Mouse (Mus musculus): ENCODE data around the gene Dennd1b. TPM values are rescaled to one million over a fixed set of nuclear protein-coding genes. Genes with fewer than 3 reads are reported as not detected.
A peak's percentile ranks its signal among the peaks of the same experiment; 100 is the strongest.

Gene Dennd1b
- polyA plus RNA-seq (2015; fragmentation: Nextera tagmentation; extraction: Ambion mirVana): 7.4 and 7.6 TPM in 2 replicates

DNA sequence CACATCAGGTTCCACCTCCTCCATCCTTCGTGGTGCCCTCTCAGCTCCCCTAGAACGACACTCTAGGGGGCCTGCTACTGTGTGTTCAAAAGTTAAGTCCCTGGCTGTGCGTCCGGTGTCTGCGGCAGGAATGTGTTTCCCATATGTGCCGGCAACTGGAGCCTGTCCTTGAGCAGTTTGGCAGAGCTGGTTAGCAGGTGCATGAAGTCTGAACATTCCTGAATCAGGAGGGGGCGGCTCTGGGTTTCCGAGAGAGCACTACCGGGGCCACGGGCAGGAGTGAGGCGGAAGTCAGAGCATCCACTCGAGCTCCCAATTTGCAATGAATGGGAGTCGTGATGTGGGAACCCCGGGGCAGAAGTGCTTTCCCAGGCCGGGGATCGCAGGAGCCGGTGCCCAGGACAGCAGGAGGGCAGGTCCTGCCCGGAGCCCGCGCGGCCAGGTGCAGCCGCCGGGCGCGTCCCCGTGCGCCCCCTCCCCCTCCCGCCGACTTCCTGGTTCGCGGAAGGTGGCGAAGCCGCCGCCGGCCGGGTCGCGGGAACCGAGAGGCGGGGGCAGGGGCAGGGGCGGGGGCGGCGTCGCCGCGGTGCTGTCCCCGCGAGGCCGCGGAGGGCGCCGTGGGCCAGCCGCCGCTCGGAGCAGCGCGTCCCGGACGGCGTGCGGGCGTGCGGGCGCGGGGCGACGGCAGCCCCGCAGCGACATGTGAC is at the start of gene Dennd1b:
Dennd1b (plus strand) TSS at position 275 of the 707 bp plus-strand sequence.
- no peaks in the 10 kb centered on the region for H3K27me3 ChIP-seq
- 0 out of 2 replicates have a peak, but pooled peaks cover 11% of the 10 kb centered on the region for H3K4me1 ChIP-seq
- H3K4me2 ChIP-seq: peak within 1 kb of the TSS; percentile 64
- ATAC-seq (ENCODE audit: insufficient number of reproducible peaks, insufficient read depth, low FRiP score, low TSS enrichment, low read depth): peak; percentile 67
- WGBS: under 1% methylated on average over 39 of the region's 69 CpGs
- peak within 1 kb of the TSS; percentile 84 for H3K27ac ChIP-seq
- no peaks in the 10 kb centered on the region for H3K9me3 ChIP-seq
- peak within 1 kb of the TSS; percentile 91 for H3K9ac ChIP-seq
- peak within 1 kb of the TSS; percentile 82 for H3K4me3 ChIP-seq
- H3K36me3 ChIP-seq: no peaks in the 10 kb centered on the region

DNA sequence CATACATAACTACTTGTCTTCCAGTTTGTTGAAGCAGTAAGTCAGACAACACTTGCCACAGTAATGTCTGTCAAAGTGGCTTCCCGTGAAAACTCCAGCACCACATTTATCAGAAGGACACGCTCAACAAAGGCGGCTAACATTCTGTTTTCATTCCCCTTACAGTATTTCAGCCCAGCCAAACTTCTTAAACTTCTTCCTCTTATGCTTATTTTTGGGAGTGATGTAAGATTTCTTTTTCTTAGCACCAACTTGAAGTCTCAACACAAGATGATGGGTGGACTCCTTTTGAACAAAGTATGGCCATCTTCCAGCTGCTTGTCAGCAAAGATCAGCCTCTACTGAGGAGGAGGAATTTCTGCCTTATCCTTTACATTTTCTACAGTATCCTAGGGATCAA is 47.6 kb upstream of the Dennd1b start:
- no peaks in the 10 kb centered on the region for H3K36me3 ChIP-seq
- H3K9ac ChIP-seq: no peak overlapping the region
- H3K9me3 ChIP-seq: no peaks in the 10 kb centered on the region
- H3K27me3 ChIP-seq: no peaks in the 10 kb centered on the region
- H3K27ac ChIP-seq: no peak overlapping the region
- WGBS: 98% methylated on average over 3 of the region's 3 CpGs
- H3K4me2 ChIP-seq: no peak overlapping the region
- ATAC-seq (ENCODE audit: insufficient number of reproducible peaks, insufficient read depth, low FRiP score, low TSS enrichment, low read depth): no peak
- H3K4me1 ChIP-seq: no peaks in the 10 kb centered on the region
- H3K4me3 ChIP-seq: no peak overlapping the region

DNA sequence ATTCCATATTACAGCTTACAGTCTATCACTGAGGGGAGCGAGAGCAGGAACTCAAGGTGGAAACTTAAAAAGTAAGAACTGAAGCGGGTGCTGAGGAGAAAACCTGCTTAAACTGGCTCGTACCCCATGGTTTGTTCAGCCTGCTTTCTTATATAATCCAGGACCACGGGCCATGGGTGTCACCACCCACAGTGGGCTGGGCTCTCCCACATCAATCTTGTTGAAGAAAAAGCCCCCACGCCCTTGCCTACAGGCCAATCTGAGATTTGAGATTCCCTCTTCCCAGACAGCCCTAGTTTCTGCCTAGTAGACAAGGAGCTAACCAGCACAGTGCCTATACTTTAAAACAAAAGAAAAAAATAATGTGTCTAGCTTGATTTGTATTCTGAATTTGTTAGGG is 43.6 kb upstream of the Dennd1b start:
- no peak overlapping the region for H3K4me3 ChIP-seq
- H3K36me3 ChIP-seq: no peaks in the 10 kb centered on the region
- no peaks in the 10 kb centered on the region for H3K27me3 ChIP-seq
- no peaks in the 10 kb centered on the region for H3K4me1 ChIP-seq
- no peaks in the 10 kb centered on the region for H3K9me3 ChIP-seq
- no peak overlapping the region for H3K27ac ChIP-seq
- WGBS: 80% methylated on average over 5 of the region's 5 CpGs
- H3K4me2 ChIP-seq: no peak overlapping the region
- no peak overlapping the region for H3K9ac ChIP-seq
- ATAC-seq (ENCODE audit: insufficient number of reproducible peaks, insufficient read depth, low FRiP score, low TSS enrichment, low read depth): no peak

DNA sequence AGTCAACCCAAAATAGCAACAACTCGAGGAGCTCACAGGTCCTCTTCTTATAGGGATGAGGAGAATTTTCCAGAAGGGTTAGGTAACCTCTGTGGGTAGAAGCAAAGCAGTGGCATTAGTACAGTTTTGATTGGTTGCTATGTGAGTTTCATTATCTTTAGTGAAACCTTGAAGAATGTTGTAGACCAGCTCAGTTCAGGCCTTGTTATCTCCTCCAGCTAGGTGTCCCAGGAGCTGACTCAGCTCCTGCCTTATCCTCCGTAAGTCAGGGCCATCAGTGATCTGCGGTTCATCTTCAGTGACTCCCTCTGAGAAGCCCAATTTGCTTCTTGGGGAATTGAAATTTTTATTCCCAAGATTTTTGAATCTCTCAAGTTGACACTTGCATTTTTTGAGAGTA is 43.2 kb upstream of the Dennd1b start:
- no peaks in the 10 kb centered on the region for H3K36me3 ChIP-seq
- ATAC-seq (ENCODE audit: insufficient number of reproducible peaks, insufficient read depth, low FRiP score, low TSS enrichment, low read depth): no peak
- no peak overlapping the region for H3K4me3 ChIP-seq
- no peaks in the 10 kb centered on the region for H3K27me3 ChIP-seq
- no peak overlapping the region for H3K9ac ChIP-seq
- H3K27ac ChIP-seq: no peak overlapping the region
- no peak overlapping the region for H3K4me2 ChIP-seq
- WGBS: 82% methylated on average over 3 of the region's 3 CpGs
- no peaks in the 10 kb centered on the region for H3K9me3 ChIP-seq
- no peaks in the 10 kb centered on the region for H3K4me1 ChIP-seq

DNA sequence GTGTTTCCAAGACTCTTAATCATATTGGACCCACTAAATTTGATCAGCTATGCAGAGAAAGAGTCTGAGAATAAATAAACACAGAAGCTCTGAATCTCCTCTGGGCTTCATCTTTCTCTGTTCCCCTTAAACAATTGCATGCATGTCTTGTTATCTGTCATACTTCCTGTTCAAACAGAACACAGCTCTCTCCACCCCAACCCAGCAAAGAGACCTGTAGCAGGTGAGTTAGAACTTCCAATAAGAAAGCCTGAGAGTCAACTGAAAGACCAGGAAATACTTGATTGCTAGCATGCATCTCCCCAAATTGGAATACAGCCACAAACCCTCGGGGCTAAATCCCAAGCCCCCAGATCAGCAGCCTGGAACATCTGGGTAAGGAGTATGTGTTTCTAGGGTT is 42.4 kb upstream of the Dennd1b start:
- Histone ChIP-seq H3K4me2 (no peak overlapping the region), H3K9me3 (no peaks in the 10 kb centered on the region), H3K4me1 (no peaks in the 10 kb centered on the region), H3K36me3 (no peaks in the 10 kb centered on the region), H3K4me3 (no peak overlapping the region), H3K27me3 (no peaks in the 10 kb centered on the region), H3K9ac (no peak overlapping the region), H3K27ac (no peak overlapping the region)
- ATAC-seq (ENCODE audit: insufficient number of reproducible peaks, insufficient read depth, low FRiP score, low TSS enrichment, low read depth): no peak
- WGBS: 68% methylated on average over 1 of the region's 1 CpGs

DNA sequence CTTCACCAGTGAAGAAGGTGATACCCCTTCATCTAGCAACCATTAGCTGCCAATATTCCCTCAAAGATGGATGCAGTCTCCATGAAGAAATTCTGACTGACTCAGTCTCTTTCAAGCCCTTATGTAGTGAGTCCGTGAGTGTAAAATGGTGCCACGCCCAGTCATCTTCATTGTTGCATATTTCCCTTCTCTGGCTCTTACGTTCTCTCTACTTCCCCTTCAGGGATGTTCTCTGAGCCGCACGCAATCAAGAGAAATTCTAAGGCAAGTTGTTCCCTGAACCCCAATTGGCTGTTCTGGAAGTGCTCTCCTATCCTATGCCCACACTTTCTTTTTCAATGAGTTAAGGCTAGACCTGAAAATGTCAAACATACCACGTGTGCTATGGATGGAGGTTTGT is 40.3 kb upstream of the Dennd1b start:
- H3K4me3 ChIP-seq: no peak overlapping the region
- no peak overlapping the region for H3K27ac ChIP-seq
- H3K27me3 ChIP-seq: no peaks in the 10 kb centered on the region
- ATAC-seq (ENCODE audit: insufficient number of reproducible peaks, insufficient read depth, low FRiP score, low TSS enrichment, low read depth): no peak
- 90% methylated on average over 6 of the region's 6 CpGs for WGBS
- no peak overlapping the region for H3K4me2 ChIP-seq
- H3K9ac ChIP-seq: no peak overlapping the region
- no peaks in the 10 kb centered on the region for H3K4me1 ChIP-seq
- no peaks in the 10 kb centered on the region for H3K9me3 ChIP-seq
- H3K36me3 ChIP-seq: no peaks in the 10 kb centered on the region

DNA sequence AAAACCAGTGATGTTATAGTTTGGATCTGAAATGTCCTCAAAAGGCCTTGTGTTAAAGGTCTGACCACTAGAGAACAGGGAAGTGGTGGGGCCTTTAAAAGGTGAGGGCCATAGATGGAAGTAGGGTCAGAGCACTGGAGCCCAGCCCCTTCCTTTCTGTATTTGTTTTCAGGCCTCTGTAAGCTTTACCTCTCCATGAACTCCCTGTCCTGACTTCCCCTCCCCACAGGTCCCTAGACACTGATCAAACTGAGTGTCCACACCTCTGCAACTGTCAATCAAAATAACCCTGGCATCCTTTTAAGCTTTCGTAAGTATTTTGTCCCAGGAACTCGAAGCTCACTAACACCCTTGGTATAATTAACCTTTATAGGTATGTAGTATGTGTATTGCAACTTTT is 39.0 kb upstream of the Dennd1b start:
- H3K4me1 ChIP-seq: no peaks in the 10 kb centered on the region
- H3K9me3 ChIP-seq: no peaks in the 10 kb centered on the region
- H3K4me3 ChIP-seq: no peak overlapping the region
- no peaks in the 10 kb centered on the region for H3K27me3 ChIP-seq
- ATAC-seq (ENCODE audit: insufficient number of reproducible peaks, insufficient read depth, low FRiP score, low TSS enrichment, low read depth): no peak
- no peak overlapping the region for H3K4me2 ChIP-seq
- H3K27ac ChIP-seq: no peak overlapping the region
- no peak overlapping the region for H3K9ac ChIP-seq
- whole genome bisulfite sequencing: 73% methylated on average over 2 of the region's 2 CpGs
- no peaks in the 10 kb centered on the region for H3K36me3 ChIP-seq

DNA sequence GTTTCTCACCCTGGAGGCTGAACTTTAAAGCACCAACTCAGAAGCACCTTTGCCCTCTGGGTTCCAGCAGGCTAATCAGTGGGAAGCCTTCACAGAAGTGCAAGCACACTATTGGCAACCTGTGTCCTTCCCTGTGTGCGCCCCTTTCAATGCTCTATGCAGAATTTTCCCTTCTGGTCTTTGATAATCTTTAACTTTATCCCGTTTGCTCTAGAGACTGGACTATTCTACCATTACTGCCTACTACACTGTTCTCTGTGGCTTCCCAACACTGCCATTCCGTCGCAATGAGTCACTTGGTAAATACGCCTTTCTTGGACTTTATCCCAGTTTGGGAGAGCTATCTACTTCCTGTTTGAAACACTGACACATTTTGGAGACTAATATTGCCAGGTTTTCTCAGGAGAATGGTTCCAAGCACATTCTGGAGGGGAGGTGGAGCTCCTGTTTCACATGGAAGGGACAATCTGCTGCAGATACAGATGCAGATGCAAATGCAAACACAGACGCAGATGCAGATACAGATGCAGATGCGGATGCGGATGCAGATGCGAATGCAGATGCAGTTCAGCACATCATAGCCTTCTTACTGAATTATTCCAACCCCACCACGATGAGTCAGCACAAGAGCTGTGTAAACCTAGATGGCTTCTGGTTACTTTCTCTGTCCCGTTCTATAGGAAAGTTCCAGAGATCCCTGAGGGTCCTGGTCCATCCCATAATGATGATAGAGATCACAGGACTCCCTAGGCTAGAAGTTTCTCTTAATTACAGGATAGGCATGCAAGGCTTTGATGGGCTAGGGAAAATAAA is 34.4 kb upstream of the Dennd1b start:
- Histone ChIP-seq H3K4me2 (no peak overlapping the region), H3K9ac (no peak overlapping the region), H3K4me1 (no peaks in the 10 kb centered on the region), H3K9me3 (no peaks in the 10 kb centered on the region), H3K36me3 (no peaks in the 10 kb centered on the region), H3K4me3 (no peak overlapping the region), H3K27ac (no peak overlapping the region), H3K27me3 (no peaks in the 10 kb centered on the region)
- no peak for ATAC-seq (ENCODE audit: insufficient number of reproducible peaks, insufficient read depth, low FRiP score, low TSS enrichment, low read depth)
- 71% methylated on average over 11 of the region's 11 CpGs for WGBS

DNA sequence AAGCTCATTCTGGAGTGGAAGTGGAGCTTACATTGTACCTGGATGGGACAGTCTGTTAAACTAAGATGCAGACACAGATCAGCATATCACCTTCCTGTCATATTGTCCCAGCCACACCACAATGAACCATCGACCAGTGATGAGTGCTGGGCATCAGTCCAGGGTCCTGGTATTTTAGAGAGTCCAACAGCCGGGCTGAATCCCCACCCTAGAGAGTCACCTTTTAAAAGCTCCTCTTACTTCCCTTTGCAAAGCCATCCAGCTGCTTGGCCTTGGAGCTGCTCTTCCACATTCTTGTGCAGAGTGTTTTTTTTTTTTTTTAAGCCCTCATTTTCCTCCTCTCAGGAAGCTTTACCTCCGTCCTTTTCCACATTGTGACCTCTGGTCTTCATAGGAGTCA is 33.2 kb upstream of the Dennd1b start:
- no peak overlapping the region for H3K9ac ChIP-seq
- H3K4me1 ChIP-seq: no peaks in the 10 kb centered on the region
- H3K27me3 ChIP-seq: no peaks in the 10 kb centered on the region
- ATAC-seq (ENCODE audit: insufficient number of reproducible peaks, insufficient read depth, low FRiP score, low TSS enrichment, low read depth): no peak
- H3K9me3 ChIP-seq: no peaks in the 10 kb centered on the region
- no peak overlapping the region for H3K27ac ChIP-seq
- H3K36me3 ChIP-seq: no peaks in the 10 kb centered on the region
- no peak overlapping the region for H3K4me3 ChIP-seq
- 60% methylated on average over 3 of the region's 3 CpGs for WGBS
- no peak overlapping the region for H3K4me2 ChIP-seq

DNA sequence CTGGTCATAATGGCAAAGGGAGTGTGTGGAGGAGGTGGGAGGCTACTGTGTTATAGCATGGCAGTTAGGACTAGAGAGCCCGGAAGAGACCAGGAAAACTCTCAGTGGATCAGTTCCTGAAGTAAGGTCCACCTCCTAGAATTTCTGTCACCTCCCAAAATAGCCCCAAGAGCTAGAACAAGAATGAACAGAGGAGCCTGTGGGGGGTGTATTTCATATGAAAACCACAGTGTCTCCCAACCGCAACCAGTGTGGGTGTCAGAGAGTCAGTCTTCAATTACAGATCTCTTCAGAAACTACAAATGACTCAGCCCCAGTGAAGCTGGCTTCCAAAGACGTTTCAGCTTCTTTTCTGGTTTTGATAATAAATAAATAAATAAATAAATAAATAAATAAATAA is 32.4 kb upstream of the Dennd1b start:
- H3K27me3 ChIP-seq: no peaks in the 10 kb centered on the region
- no peak for ATAC-seq (ENCODE audit: insufficient number of reproducible peaks, insufficient read depth, low FRiP score, low TSS enrichment, low read depth)
- no peaks in the 10 kb centered on the region for H3K9me3 ChIP-seq
- no peak overlapping the region for H3K27ac ChIP-seq
- H3K4me1 ChIP-seq: no peaks in the 10 kb centered on the region
- H3K36me3 ChIP-seq: no peaks in the 10 kb centered on the region
- WGBS: 62% methylated on average over 3 of the region's 3 CpGs
- no peak overlapping the region for H3K4me2 ChIP-seq
- no peak overlapping the region for H3K9ac ChIP-seq
- no peak overlapping the region for H3K4me3 ChIP-seq

DNA sequence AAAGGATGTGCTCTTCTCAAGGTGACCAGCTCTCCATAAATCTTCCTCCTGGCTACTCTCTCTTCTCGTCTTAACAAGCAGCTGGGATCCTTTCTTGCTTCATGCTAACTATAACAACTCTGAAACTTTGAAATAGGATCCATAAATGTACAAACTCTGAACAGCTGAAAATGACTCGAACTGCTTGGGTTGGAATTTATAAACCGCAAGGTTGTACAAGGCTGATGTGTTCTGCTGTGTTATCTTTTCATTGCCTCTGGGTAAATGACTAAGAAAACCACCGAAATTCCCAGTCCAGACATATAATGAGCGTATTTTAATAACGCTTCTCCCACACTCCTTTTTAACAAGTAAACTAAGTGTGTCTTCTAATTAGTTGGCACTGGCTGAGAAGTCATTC is 27.1 kb upstream of the Dennd1b start:
- 57% methylated on average over 6 of the region's 6 CpGs for WGBS
- H3K27ac ChIP-seq: no peak overlapping the region
- no peaks in the 10 kb centered on the region for H3K4me1 ChIP-seq

More for the DNA sequence above, 27.1 kb upstream of the Dennd1b start:
- H3K4me2 ChIP-seq: no peak overlapping the region
- no peaks in the 10 kb centered on the region for H3K27me3 ChIP-seq
- H3K9ac ChIP-seq: no peak overlapping the region
- no peak for ATAC-seq (ENCODE audit: insufficient number of reproducible peaks, insufficient read depth, low FRiP score, low TSS enrichment, low read depth)
- H3K36me3 ChIP-seq: no peaks in the 10 kb centered on the region
- no peak overlapping the region for H3K4me3 ChIP-seq
- H3K9me3 ChIP-seq: no peaks in the 10 kb centered on the region
